Mouse (Mus musculus) lung, embryonic 16.5 days (tissue): Measurements from ENCODE around the gene Fam83f. TPM values are rescaled to one million over a fixed set of nuclear protein-coding genes. Genes with fewer than 3 reads are reported as not detected.

Source experiments
- ATAC-seq: fragments of 200-750 bp; cut with Nextera tagmentation; 2 replicates; pipeline ENCODE4 v1.8.0; 2017; ENCODE audit warnings: low read depth, mild to moderate bottlenecking, moderate library complexity
- H3K27ac ChIP-seq: fragments of 300-500 bp; sonication (generic); 2 replicates; pipeline ENCODE4 v1.5.1; 2014; ENCODE audit warnings: mild to moderate bottlenecking, control low read depth, low read length
- H3K27me3 ChIP-seq: fragments of 300-500 bp; sonication (generic); 2 replicates; pipeline ENCODE4 v1.6.1; 2014; ENCODE audit warnings: low read depth, low read length, mixed read lengths; ENCODE audit not compliant: control insufficient read depth, insufficient read depth
- H3K36me3 ChIP-seq: fragments of 300-500 bp; sonication (generic); 2 replicates; pipeline ENCODE4 v1.6.1; 2014; ENCODE audit warnings: low read length; ENCODE audit not compliant: control insufficient read depth, insufficient read depth
- H3K4me1 ChIP-seq: fragments of 300-500 bp; sonication (generic); replicated peaks from 2 replicates; pipeline ENCODE4 v1.6.1; 2014; ENCODE audit warnings: low read length, mixed read lengths; ENCODE audit not compliant: control insufficient read depth, insufficient read depth
- H3K4me2 ChIP-seq: fragments of 300-500 bp; sonication (generic); 2 replicates; pipeline ENCODE4 v1.6.1; 2014; ENCODE audit warnings: low read depth, low read length, control low read depth
- H3K4me3 ChIP-seq: fragments of 300-500 bp; sonication (generic); 2 replicates; pipeline ENCODE4 v1.5.1; 2014; ENCODE audit warnings: mild to moderate bottlenecking, low read length, control low read depth
- H3K9ac ChIP-seq: fragments of 300-500 bp; sonication (generic); 2 replicates; pipeline ENCODE4 v1.6.1; 2014; ENCODE audit warnings: low read length, control low read depth
- H3K9me3 ChIP-seq: fragments of 300-500 bp; sonication (generic); 2 replicates; pipeline ENCODE4 v1.6.1; 2016; ENCODE audit warnings: low read length; ENCODE audit not compliant: control insufficient read depth
- WGBS: fragments of 180-500 bp; shearing (Covaris S2); extraction: QIAGEN DNeasy Blood & Tissue Kit; methylation state at CpG from one replicate; pipeline ENCODE4 v1.1.7; 2014; 5-methylcytosine and 5-hydroxymethylcytosine counted together
- polyA plus RNA-seq: library from polyadenylated mRNA; unstranded; fragments of >200 nt; fragmentation: Nextera tagmentation; extraction: Ambion mirVana; gene quantifications from 2 replicates; pipeline ENCODE4 v1.2.1, GENCODE M21; 2015

Fam83f gene
- polyA plus RNA-seq, 1 experiment from 2014 or later: 1.3 TPM

GRCm38 (mm10) chr15:80658815-80659471 lies 12.7 kb upstream of the Fam83f start:
- Histone ChIP-seq H3K4me3 (no peak overlapping the region), H3K4me2 (no peak overlapping the region), H3K4me1 (peaks cover 7% of the 10 kb centered on the region; the same call in 1 of the 2 replicates), H3K36me3 (no peaks in the 10 kb centered on the region), H3K27ac (no peak overlapping the region), H3K9me3 (no peaks in the 10 kb centered on the region), H3K9ac (no peak overlapping the region), H3K27me3 (no peaks in the 10 kb centered on the region; the same call in 1 of the 2 replicates)
- WGBS: 50% methylated on average over 6 of the region's 6 CpGs
- ATAC-seq: no peak

GRCm38 (mm10) chr15:80660963-80661362 lies 10.7 kb upstream of the Fam83f start:
- peak; percentile 74 for ATAC-seq
- H3K36me3 ChIP-seq: no peaks in the 10 kb centered on the region
- H3K9me3 ChIP-seq: no peaks in the 10 kb centered on the region
- 31% methylated on average over 4 of the region's 4 CpGs for WGBS
- no peak overlapping the region for H3K9ac ChIP-seq
- peak overlapping the region; percentile 57 for H3K27ac ChIP-seq
- H3K4me2 ChIP-seq: no peak overlapping the region
- no peaks in the 10 kb centered on the region; the same call in 1 of the 2 replicates for H3K27me3 ChIP-seq
- H3K4me3 ChIP-seq: no peak overlapping the region
- peaks cover 7% of the 10 kb centered on the region; the same call in 1 of the 2 replicates for H3K4me1 ChIP-seq

GRCm38 (mm10) chr15:80664444-80664843 lies 7.2 kb upstream of the Fam83f start:
- ATAC-seq: no peak
- WGBS: 53% methylated on average over 4 of the region's 4 CpGs
- no peak overlapping the region for H3K4me2 ChIP-seq
- H3K9me3 ChIP-seq: peaks cover 2% of the 10 kb centered on the region; the same call in 1 of the 2 replicates
- H3K4me3 ChIP-seq: no peak overlapping the region
- H3K36me3 ChIP-seq: no peaks in the 10 kb centered on the region
- H3K4me1 ChIP-seq: peaks cover 7% of the 10 kb centered on the region; the same call in 1 of the 2 replicates
- no peak overlapping the region for H3K27ac ChIP-seq
- H3K27me3 ChIP-seq: no peaks in the 10 kb centered on the region
- no peak overlapping the region for H3K9ac ChIP-seq

- Histone ChIP-seq H3K4me2 (no peak overlapping the region), H3K9ac (no peak overlapping the region), H3K9me3 (no peaks in the 10 kb centered on the region), H3K4me1 (peaks cover 9% of the 10 kb centered on the region), H3K4me3 (no peak overlapping the region), H3K36me3 (no peaks in the 10 kb centered on the region), H3K27ac (no peak overlapping the region), H3K27me3 (peaks cover 14% of the 10 kb centered on the region)
- WGBS: 49% methylated on average over 2 of the region's 2 CpGs
- ATAC-seq: no peak
Measured at GRCm38 (mm10) chr15:80672810-80673209, 1.2 kb downstream of the Fam83f start.

- WGBS: 60% methylated on average over 4 of the region's 4 CpGs
- Histone ChIP-seq H3K27me3 (peaks cover 14% of the 10 kb centered on the region), H3K4me1 (peaks cover 9% of the 10 kb centered on the region), H3K9ac (no peak overlapping the region), H3K27ac (no peak overlapping the region), H3K4me3 (no peak overlapping the region), H3K4me2 (no peak overlapping the region), H3K36me3 (no peaks in the 10 kb centered on the region), H3K9me3 (no peaks in the 10 kb centered on the region)
- ATAC-seq: no peak
Measured at GRCm38 (mm10) chr15:80673337-80674095, 1.9 kb downstream of the Fam83f start.

GRCm38 (mm10) chr15:80674700-80675099 lies 3.1 kb downstream of the Fam83f start:
- no peak for ATAC-seq
- WGBS: 74% methylated on average over 6 of the region's 6 CpGs
- Histone ChIP-seq H3K27me3 (peaks cover 14% of the 10 kb centered on the region), H3K9ac (no peak overlapping the region), H3K4me3 (no peak overlapping the region), H3K27ac (no peak overlapping the region), H3K36me3 (no peaks in the 10 kb centered on the region), H3K4me2 (no peak overlapping the region), H3K9me3 (no peaks in the 10 kb centered on the region), H3K4me1 (peaks cover 15% of the 10 kb centered on the region)

- Histone ChIP-seq H3K4me3 (no peak overlapping the region), H3K9ac (no peak overlapping the region), H3K27me3 (no peaks in the 10 kb centered on the region), H3K4me2 (no peak overlapping the region), H3K27ac (no peak overlapping the region), H3K36me3 (no peaks in the 10 kb centered on the region), H3K9me3 (no peaks in the 10 kb centered on the region), H3K4me1 (peaks cover 17% of the 10 kb centered on the region)
- peak; percentile 81 for ATAC-seq
- WGBS: 33% methylated on average over 8 of the region's 8 CpGs
Measured at GRCm38 (mm10) chr15:80679515-80680215, 8.0 kb downstream of the Fam83f start.

GRCm38 (mm10) chr15:80680347-80681030 lies 8.8 kb downstream of the Fam83f start:
- Histone ChIP-seq H3K27me3 (no peaks in the 10 kb centered on the region), H3K4me3 (no peak overlapping the region), H3K36me3 (no peaks in the 10 kb centered on the region), H3K27ac (no peak overlapping the region), H3K4me1 (peaks cover 17% of the 10 kb centered on the region), H3K4me2 (no peak overlapping the region), H3K9ac (no peak overlapping the region), H3K9me3 (no peaks in the 10 kb centered on the region)
- ATAC-seq: no peak
- WGBS: 43% methylated on average over 7 of the region's 7 CpGs
